Mouse (Mus musculus) lung, postnatal 0 days (tissue): ENCODE data around the gene Rec114.

ENCODE experiments used
- CTCF ChIP-seq: IDR thresholded peaks from 2 replicates; pipeline ENCODE4 v1.5.1; 2016; ENCODE audit warnings: antibody characterized with exemption, mild to moderate bottlenecking
- EP300 ChIP-seq: IDR thresholded peaks from 2 replicates; pipeline ENCODE4 v1.6.1; 2016; ENCODE audit warnings: antibody characterized with exemption, mild to moderate bottlenecking, control low read depth

GRCm38 (mm10) chr9:58720167-58720566, 23.6 kb downstream of the Rec114 start:
- no peak for TF ChIP-seq CTCF
- TF ChIP-seq EP300, result no peak
